Mouse (Mus musculus): ENCODE measurements around the gene Scaf8.
"Not testable (repeated sequence)": the region's sequence is repeated elsewhere in the genome, so short reads cannot be mapped to it uniquely, and the experiment has no call there.

The Scaf8 gene

DNA sequence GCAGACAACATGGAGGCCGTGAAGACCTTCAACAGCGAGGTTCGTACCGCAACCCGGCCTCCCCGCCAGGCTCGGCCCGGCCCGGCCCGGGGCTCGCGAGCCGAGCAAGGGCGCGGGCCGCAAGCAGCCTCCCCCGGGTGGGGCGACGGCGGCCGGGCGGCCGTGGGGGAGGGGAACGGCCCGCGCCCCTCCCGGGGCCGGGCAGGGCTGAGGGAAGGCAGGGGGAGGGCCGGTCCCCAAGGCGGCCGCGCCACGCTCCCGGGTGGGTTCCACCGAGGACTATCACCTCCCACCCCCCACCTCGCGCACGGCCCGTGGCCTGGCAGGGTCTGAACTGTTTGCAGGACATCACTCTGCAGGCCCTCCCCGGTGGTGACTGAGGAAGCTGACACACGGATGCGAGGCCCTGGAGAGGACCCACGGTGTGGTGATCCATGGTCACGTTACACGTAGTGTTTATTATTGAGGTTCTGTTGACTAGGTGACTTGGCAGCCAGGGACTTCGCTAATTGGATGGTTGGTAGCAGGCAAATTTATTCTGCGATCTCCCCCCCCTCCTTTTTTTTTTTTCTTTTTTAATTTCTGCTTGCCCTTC, 705 bp downstream of the Scaf8 start:
- peak; percentile 43 to 45 for DNase-seq

- not testable (repeated sequence) for DNase-seq
Observed at GRCm38 (mm10) chr17:3120949-3121348, 6.2 kb downstream of the Scaf8 start.

DNA sequence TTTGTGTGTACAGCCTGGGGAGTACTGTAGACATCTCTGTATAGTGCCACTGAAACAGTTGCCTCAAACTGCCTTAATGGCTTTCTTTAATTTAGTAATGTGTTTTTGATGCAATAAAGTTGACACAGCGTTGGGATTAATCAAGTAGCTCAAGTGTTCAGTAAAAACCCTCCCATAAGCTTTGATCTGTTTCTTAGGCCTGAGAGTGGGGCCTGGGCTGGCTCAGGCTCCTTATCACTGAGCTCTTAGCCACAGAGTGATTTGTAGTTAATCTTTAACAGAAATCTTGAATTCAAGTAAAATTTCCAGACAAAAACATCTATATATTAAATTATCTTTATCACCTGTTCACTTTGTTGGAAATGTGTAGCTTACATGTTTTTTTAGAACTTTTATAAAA, 8.8 kb downstream of the Scaf8 start:
- DNase-seq, result not testable (repeated sequence)

DNA sequence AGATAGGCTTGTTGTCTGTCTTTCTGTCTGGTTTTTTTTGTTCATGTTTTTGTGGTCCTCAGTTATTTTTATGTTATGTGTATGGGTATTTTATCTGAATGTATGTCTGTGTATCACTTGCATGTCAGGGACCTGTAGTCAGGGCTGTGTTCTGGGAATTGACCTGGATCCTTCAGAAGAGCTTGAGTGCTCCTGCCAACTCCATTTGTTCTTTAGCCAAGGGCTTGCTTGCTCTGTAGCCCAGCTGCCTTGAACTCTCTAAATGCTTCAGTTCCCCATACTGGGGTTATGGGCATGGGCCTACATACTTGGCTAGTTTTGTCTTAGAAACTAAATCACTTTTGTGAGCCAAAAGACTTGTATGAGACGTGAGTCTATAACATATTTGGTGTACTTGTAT, 13.9 kb downstream of the Scaf8 start:
- no peak for DNase-seq

DNA sequence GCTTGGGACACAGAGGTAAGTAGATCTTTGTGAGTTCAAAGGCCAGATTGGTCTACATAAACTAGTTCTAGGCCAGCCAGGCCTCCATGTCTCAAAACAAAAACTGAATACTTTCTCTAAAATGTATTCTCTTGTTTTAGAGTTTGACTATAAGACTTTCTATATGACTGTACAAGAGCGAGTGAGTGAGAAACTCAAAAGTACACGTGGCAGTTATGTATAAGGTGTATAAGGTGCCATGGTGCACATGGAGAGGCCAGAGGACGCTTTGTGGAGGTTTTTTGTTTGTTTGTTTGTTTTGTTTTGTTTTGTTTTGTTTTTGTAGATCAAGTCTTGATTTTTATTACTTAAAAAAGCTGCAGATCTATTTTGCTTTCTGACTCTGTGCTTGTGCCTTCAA, 15.0 kb downstream of the Scaf8 start:
- no peak for DNase-seq

- no peak for DNase-seq
Observed at GRCm38 (mm10) chr17:3135346-3135745, 20.6 kb downstream of the Scaf8 start.

- no peak for DNase-seq
Observed at GRCm38 (mm10) chr17:3136127-3136526, 21.4 kb downstream of the Scaf8 start.

DNA sequence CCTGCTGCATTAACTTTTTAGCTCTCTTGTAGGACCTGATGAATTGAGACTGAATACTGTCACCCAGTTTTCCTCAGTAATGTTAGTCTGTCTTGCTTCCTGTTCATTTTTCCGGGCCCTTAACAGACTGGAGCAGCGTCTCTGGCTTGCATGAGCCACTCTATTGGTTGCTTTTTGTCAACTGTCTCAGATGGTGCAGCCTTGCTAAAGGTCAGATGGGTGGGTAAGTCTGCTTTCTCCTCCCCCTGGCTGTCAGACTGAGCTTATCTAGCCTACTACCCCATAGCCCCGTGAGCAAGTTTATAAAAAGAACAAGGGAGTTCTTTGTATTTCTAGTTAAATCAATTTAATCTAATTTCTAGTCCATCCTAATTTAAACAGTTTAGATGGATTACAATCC, 23.6 kb downstream of the Scaf8 start:
- no peak for DNase-seq

DNA sequence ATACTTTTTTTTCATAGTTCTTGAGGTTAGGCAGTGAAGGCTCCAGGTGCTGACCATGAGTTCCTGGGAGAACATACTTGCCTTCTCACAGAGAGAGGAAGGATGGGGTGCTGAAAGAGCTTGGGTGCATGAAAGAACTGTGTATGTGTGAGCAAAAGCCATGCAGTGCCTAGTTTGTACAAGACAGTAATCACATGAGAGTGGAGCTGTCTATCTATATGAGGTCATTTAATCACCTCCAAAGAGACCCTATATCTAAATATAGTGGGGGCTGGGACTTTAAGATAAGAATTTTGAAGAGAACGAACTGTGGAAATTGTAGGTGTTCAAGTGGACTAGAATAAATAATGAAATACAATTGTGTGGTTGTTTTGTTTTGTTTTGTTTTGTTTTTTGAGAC, 25.3 kb downstream of the Scaf8 start:
- DNase-seq, result no peak

- no peak for DNase-seq
Observed at GRCm38 (mm10) chr17:3148853-3149252, 34.1 kb downstream of the Scaf8 start.

DNA sequence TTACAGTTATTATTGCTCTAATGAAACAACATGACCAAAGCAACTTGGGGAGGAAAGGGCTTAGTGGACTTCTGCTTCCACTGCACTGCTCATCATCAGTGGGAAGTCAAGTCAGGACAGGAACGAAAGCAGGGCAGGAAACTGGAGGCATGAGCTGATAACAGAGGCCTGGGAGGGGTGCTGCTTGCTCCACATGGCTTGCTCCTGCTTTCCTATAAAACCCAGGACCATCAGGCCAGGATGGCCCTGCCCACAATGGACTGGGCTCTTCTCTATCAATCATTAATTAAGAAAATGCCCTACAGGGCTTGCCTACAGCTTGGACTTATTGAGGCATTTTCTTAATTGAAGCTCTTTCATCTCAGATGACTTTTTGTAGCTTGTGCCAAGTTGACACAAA, 34.8 kb downstream of the Scaf8 start:
- DNase-seq, result peak; percentile 43 to 54

GRCm38 (mm10) chr17:3150701-3151100, 35.9 kb downstream of the Scaf8 start:
- DNase-seq, result peak in 1 of 2 experiments; percentile 33

- no peak for DNase-seq
Observed at GRCm38 (mm10) chr17:3151181-3151580, 36.4 kb downstream of the Scaf8 start.

DNA sequence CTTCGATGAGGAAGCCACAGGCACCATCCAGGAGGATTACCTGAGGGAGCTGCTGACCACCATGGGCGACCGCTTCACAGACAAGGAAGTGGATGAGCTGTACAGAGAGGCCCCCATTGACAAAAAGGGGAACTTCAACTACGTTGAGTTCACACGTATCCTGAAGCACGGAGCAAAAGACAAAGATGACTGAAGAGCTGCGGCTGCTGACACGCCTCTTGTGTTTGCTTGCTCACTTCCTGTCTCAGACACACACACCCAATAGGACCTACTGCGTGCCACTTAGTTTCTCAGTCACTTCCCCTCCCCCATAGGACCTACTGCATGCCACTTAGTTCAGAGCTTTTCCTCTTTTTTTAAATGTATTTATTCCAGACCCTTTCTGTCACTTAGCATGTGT, 41.4 kb downstream of the Scaf8 start:
- DNase-seq, result not testable (repeated sequence)

DNA sequence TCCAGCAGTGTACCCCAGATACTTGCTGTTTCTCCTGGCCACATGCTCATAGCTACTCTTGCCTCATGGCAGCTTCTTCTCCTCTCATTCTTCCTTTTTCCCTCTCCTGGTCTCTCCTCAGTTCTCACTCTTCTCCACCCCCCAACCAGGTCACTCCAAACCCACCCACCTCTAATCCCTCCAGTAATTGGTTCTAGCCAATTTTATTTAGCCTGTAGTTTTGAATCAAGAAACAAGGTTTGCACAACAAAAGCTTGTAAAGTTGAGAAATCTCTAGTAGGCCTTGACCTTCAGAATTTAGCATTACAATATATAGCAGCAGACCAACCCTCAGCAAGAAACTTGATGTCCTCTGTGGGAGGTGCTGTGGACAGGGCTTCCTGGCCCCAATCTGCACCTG, 42.2 kb downstream of the Scaf8 start:
- no peak for DNase-seq

DNA sequence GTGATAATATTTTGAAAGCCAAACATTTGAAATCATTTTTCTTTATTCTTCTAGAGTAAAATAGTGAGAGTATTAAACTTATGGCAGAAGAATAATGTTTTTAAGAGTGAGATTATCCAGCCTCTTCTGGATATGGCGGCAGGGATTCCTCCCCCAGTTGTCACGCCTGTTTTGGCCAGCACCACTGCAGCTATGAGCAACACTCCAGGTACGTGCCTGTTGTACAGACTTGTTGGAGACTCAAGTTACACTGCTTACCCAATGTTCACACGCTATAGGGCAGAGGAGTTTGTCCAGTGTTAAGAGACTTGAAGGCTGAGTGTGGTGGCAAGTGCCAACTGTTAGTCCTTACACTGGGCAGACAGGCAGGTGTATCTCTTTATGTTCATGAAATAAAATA, 48.1 kb downstream of the Scaf8 start:
- no peak for DNase-seq

DNA sequence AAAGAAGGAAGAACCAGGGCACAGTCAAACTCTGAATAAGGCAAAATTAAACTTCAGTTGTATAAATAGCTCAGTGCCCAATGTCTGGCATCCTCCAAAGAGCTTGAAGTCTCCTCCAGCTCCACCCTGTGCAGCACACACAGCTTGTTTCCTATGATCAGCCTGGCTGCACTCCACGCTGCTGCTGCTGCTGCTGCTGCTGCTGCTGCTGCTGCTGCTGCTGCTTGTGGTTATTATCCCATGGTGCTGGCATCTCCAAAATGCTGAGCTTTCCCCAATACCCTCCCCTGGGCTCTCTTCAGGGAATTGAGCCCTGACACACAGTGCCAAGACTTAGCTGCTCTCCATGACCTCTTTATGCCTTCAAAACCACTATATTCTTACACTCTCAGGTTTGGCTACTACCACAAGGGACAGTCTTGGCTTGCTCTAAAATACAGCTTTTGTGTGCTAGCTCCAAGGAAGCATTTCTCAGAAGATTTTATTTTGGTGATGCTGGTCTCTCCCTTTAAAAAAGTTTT, 65.7 kb downstream of the Scaf8 start:
- not testable (repeated sequence) for DNase-seq

DNA sequence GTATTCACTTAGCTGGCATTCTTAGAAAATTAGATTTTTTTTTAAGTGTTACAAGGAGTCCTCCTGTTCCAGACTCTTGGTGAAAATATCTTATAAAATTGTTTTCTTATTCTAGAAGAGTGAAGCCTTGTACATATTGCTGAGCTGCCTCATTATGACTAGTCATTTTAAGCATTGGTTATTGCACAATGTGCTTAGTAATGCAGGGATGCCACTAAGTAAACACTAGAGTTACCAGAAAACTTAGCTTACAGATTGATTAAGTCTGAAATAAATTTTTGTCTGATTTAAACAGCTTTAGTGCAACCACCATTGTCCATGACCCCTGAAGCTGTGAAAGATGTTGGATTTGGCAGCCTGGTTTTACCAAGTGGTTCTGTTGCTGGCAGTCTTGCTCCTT, 80.7 kb downstream of the Scaf8 start:
- DNase-seq, result not testable (repeated sequence)

DNA sequence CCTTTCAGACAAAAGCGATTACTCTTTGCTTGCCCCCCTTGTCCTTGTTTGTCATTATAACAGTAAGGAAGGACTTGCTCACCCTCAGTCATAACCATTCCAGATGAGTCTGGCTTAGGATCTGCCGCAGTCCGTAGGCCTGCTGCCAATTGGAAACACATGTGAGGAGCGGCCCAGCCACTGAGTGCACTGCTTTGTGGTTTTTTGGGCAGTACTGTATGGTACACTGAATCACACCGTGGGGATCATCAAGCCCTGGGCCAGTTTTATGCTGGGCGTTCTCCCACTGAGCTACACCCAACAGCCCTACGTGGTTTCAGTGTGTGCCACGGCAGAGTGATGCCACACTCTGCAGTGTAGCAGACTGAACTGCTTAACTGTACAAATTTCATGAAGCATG, 85.6 kb downstream of the Scaf8 start:
- no peak for DNase-seq

- DNase-seq, result no peak
Observed at GRCm38 (mm10) chr17:3203916-3204315, 89.1 kb downstream of the Scaf8 start.

DNA sequence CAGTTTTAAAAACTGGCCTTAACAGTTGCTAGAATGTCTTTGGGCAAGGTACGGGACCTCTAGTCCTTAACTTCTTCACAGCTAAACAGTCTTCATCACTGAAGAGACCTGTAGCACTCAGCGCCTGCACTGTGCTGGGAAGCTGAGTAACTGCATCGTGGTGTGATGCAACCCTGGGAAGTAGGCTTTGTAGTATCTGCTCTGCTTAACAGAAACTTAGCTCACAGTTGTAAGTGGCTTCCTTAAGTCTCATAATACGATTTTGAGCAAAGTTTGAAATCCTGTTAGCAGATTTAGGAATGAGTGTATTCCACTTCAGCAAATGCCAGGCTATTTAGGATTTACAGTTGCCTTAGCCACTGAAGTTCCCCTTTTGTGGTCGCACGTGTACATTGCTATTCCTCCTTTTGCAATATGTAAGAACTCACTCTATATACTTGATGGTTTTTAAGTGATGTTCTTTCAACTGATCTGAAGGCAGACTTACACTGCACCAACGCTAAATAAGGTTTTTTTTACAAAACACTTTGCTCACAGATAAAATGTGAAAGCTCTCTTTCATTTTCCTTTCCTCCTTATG, 90.1 kb downstream of the Scaf8 start:
- no peak for DNase-seq

GRCm38 (mm10) chr17:3206527-3207398, 92.0 kb downstream of the Scaf8 start:
- peak in 1 of 2 experiments; percentile 24 for DNase-seq

DNA sequence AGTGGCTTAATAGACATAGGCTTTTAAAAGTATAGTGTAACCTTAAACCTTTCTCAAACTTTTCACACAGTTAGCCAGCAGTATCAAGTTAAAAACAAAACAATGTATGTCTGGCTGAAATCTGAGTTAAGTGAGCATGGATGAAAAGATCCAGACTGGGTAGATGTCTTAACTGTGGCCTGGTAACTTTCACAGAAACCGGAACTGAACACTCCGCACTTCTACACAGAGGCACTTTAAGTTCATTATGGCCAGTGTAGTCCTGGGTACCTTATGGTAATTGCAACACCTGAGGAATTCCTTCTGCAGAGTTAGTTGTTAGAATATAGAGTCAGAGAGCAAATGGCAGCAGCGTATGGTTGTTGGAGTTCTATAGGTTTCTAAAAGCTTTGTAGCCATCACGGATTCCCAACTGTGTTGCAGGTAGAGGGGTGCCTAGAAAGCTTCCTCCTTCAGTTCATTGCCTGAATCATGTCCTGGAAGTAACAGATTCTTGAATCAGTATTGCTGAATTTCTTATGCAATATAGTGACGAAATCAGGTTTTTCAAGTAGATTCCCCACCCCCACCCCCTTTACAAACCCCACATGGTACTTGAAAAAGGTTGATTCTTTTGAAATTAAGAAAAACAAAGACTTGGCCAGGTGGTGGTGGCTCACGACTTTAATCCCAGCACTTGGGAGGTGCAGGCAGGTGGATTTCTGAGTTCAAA, 92.9 kb downstream of the Scaf8 start:
- no peak for DNase-seq
